Mouse (Mus musculus) adrenal gland, postnatal 36 days (tissue): ENCODE results near the gene Ranbp10. TPM values are rescaled to one million over a fixed set of nuclear protein-coding genes. Genes with fewer than 3 reads are reported as not detected.
"Not testable (repeated sequence)": the region's sequence is repeated elsewhere in the genome, so short reads cannot be mapped to it uniquely, and the experiment has no call there.

Source experiments
- DNase-seq, 2 experiments: peaks; one replicate each; pipeline ENCODE4 v3.0.0; 2021; ENCODE audit warnings: mixed read lengths in 1 of 2
- total RNA-seq, 2 experiments: library from RNA; stranded (reverse); gene quantifications; 2 replicates each; pipeline ENCODE4 v1.2.3; 2021

Ranbp10 gene
- total RNA-seq, 2 experiments from 2014 or later = 23.7 to 24.0 TPM

DNA sequence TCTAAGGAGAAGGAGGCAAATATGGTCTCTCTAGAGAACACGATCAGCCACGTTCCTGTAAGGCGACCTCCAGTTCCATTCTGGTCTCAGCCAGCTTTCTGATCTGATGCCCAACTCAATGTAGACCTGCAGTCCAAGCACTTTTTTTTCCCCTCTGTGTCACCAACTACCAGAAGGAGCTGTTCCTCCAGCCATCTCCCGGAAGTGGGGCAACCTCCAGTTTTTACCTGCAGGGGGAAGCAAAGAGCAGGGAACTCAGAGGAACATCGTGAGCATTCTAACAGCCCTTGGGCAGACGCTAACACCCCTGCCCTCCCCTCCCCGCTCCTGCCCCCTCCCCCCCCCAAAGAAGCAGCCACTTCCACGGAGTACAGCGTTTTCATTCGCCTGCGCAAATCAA is 8.2 kb upstream of the Ranbp10 start:
- DNase-seq = peak; percentile 81 to 83

DNA sequence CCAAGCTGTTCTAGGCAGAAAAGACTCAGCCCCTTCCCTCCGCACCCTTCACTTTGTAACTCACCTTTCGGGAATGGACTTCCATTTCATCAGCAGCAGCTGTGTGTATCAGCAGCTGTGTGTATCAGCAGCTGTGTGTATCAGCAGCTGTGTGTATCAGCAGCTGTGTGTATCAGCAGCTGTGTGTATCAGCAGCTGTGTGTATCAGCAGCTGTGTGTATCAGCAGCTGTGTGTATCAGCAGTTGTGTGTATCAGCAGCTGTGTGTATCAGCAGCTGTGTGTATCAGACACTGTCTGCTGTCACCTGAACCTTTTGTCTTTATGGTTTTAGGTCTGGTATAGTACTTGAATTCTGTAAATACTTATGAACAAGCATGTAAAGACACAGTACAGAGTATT is 6.6 kb upstream of the Ranbp10 start:
- not testable (repeated sequence) for DNase-seq

DNA sequence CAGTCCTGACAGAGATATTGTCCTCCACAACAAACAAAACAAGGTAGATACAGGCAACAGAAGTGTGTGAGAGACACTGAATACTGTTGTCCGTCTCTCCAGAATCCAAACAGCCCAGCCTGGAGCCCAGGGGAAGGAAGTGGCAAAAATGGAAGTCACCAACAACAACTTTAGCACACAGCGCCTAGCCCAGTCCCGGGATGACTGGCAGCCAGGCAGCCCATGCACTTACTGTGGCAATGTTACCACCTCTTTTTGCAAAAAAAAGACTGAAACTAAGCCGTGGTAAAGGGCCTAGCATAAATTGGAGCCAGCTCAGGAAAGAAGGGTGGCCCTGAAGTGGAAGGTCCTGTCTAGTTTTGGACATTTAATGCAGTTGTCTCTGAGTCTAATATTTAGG is 771 bp downstream of the Ranbp10 start:
- DNase-seq = peak; percentile 15 to 19

DNA sequence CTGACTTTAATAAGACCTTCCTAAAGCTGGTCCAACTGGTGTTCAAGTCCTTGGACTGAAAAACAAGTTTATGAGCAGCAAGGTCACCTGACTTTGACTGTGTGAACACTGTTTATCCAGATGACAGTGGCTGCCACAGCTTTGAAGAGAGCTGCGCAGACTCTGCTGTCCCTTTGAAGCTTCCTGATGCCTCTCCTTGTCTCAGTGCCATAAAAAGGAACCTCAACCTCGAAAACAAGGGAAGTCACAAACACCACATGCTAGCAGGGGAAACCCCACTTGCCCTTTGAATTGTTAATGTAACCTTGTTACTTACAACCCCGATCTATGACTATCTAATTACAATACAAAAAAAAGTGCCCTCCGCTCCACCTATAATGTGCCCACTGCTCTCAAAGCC is 1.6 kb downstream of the Ranbp10 start:
- DNase-seq = no peak

DNA sequence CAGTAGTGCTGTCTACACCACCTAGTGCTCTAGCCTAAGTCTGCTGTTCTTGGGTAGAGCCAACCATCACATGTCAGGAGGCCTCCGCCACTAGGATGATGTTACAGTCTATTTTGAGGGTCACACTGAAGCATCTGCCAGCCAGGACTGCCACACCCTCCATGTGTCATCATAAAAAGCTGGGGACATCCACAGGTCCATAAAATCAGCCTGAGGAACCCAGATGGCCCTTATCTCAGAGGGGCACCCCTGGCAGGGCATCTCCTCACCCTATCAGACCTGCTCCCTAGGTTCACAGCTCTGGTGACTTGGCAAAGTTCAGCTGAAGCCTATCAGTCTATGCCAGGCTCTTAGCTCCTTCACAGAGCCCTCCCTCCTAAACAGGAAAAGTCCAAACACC is 6.2 kb downstream of the Ranbp10 start:
- no peak for DNase-seq

DNA sequence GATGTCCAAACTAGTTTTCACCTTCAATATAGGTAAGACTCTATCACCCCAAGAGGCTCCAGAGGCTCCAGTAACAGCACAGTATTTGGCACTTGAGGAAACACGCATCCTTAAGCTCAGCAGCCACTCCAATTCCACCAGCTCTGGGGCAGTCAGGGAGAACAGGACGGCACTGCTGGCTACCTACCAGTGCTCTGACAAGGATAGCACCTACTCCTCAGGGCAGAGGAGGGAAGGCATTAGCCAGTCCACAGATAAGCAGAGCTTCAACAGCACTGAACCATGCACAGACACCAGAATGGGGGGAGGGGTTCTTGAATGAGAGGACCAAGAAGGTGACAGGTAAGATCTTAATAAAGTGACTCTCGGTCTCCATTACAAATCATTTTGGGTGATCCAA is 7.5 kb downstream of the Ranbp10 start:
- no peak for DNase-seq

DNA sequence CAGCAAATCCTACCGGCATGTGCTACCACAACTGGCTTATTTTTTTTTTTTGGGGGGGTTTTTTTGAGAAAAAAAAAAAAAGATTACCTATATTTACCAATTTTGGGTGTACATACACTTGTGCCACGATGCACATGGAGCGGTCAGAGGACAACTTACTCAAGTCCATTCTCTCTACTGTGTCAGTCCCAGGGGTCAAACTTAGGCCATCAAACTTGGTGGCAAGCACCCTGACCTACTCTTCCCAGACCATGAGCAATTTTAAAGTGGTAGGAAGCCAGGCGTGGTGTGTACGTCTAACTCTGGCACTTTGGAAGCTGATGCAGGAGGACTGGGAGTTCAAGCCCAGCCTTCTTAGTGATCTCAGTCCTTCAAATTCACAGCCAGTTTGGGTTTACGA is 13.9 kb downstream of the Ranbp10 start:
- DNase-seq = no peak

DNA sequence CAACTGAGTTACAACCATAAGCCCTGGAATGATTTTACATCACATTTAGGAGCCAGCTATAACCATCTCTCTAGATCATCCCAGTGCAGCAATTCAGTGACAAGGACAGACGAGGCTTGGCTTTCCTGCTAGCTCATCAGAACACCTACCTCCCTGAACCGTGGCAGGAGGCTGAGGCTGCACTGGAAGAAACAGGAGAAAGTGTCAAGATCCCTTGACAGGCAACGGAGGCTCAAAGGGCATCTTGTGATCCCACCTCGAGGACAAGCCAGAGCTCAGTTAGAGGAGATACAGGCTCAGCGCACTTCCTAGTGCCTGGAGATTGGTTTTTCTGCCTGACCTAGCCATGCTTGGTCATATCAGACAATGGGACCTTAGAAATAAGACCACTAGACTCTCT is 14.6 kb downstream of the Ranbp10 start:
- no peak for DNase-seq

DNA sequence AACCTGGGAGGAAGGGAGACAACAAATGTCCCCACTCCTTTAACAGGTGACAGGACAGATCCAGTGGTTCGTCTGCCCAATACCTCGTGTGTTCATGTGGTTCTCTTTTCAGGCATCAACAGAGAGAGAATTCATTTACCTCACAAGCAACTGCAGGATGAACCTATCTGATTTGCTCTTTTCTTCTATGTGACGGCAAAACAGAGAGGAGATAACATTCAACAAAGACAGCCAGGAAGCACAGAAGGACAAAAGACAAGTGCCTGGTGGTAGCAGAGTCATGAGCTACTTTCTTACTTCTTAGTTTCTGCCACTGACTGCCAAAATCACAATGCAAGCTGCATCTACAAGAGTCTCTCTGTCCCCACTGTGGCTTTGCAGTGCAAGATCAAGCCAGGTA is 15.6 kb downstream of the Ranbp10 start:
- DNase-seq = no peak

DNA sequence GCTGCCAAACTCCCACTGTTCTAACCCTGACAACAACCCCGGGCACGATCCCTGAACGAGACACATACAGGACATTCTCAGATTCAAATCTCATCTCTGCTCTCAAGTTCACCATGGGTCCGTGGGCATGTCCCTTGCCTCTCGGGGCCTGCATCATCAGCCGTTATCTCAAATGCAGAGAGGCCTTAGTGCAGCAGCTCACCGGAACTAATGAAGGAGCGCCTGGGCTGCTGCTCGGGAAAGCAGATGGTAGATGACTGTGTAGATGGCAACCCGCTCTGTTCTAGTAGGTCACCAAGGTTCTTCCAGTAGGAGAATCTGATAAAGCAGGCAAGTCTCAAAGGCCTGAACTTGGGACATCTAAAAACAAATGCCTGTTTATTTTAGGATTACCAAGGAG is 16.1 kb downstream of the Ranbp10 start:
- no peak for DNase-seq

DNA sequence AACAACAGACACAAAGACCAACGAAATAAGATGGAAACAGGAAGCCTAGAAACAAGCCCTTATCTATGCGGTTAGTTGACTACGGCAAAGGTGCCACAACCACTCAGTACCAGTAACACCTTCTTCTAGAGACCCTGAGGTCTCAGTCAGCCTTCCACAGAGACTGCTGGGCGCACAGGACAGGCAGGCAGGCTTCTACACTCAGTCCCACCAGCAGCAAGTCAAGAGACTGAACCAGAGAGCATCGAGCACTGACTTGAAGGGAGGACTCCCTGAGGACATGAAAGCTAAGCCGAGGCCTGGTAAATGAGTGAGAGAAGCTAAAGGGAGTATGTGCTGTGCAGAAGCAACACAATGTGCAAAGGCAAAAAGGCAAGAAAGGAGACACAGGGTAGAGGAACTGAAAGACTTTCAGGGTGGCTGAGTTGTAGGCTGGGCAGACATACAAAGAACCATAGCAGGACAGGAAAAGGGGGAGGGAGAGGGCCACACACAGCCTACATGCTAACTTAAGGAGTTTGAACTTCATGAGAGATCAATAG is 16.8 kb downstream of the Ranbp10 start:
- no peak for DNase-seq

DNA sequence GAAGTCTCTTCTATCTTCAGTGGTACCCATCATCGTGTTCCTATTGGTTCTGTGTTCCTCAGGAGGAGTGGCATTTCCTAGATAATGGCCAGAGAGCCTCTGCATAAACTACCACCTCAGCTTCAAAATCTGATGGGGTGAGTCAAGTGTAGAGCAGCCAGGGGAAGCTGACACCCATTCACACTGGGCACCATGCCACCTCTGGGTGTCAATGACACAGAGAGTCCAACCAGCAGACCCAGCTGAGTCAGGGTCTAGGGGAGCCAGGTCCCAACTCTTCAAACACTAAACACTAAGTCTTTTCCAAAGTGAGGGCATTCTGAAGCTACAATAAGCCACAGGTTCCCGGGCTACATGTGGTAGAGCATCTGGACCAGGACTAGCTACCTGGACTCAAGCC is 18.7 kb downstream of the Ranbp10 start:
- DNase-seq = peak; percentile 59 to 64

DNA sequence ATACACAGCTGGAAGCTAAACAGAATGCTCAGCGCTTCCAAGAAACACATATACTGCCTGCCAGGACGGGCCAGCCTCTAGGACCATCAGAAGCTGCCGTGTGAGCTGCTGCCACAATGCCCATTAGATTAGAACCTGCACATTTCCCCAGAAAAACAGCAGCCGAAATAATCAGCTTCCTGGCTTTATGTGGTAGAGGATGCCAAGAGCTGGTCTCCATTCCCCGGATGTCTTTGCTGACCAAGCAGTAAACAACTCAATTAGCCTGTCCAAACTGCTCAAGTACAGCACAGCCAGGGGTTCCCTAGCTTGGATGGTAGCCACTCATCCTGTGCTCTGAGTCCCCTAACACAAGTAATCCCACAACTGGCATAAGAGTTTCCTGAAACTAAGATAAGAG is 19.4 kb downstream of the Ranbp10 start:
- DNase-seq = no peak

DNA sequence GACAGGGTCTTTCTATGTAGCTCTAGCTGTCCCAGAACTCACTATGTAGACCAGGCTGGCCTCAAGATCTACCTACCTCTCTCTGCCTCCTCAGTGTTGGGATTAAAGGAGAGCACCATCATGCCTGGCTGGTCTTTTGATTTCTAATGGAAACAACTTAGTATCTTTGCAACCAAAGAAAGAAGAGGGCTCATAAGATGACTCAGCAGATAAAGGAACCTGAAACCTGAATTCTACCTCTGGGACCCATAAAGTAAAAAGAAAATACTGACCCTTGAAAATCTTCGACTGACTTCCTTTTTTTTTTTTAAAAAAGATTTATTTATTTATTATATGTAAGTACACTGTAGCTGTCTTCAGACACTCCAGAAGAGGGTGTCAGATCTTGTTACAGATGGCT is 21.2 kb downstream of the Ranbp10 start:
- no peak for DNase-seq

DNA sequence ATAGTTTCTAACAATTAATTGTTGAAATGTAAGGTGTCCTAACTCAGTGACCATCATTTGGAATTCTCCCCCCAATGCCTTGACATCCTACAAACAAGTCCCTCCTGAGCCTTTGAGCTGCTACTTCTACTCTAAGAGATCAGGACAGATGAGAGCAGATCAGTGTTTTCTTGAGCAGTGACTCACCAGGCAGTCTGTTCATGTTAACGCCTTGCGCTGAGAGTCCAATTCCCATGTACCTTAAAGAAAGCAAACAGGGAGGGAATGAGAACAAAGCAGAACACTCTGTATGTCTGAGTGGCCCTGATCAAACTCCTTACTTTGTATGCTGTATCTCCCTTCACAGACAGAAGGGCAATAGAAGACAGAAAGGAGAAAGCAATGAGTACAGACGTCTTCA is 21.8 kb downstream of the Ranbp10 start:
- no peak for DNase-seq

DNA sequence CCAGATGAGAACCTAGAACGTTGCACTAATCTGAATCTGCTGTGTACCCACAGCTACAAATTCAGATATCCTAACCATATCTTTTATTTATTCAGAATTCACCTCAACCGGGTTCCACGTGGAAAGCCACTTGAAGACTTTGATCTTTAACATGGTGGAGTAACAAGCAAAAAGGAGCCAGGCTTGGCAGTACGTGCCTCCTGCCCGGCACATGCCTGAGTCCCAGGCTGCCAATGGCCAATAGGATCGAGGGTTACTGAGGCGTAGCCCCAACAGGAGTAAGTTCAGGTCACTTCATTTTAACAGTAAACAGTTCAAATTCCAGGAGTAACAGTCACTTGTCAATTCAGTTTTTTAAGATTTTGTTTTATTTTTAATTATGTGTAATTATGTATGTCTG is 22.4 kb downstream of the Ranbp10 start:
- DNase-seq = no peak

DNA sequence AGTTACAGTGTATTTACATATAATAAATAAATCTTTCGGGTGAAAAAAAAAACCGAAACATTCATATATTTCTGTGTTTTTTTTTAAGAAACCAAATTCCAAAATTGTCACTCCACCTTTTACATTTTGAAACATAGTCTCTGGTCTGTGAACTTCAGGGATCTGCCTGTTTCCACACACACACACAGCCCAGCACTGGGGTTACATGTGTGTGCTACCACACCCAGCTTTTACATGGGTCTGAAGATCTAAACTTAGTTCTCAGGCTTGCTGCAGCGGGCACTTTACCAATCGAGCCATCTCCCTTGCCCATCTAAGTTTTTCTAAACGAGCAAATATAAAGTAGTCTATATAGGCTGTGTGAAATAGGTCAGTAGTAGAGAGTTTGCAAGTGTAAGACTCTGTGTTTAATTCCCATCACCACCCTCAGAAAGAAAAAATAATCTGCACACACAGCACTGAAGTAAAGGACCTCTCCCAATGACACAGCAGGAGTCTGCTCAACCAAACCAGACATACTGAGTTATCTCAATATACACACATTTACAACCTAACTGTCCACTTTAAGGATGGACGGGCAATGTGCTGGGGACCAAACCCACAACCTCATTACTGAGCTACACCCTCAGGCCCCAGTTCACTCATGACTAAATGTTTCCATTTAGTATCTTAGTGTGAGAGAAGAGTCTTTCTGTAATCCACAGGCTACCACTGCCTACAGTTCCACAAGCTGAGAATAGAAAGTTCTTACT is 25.8 kb downstream of the Ranbp10 start:
- no peak for DNase-seq

DNA sequence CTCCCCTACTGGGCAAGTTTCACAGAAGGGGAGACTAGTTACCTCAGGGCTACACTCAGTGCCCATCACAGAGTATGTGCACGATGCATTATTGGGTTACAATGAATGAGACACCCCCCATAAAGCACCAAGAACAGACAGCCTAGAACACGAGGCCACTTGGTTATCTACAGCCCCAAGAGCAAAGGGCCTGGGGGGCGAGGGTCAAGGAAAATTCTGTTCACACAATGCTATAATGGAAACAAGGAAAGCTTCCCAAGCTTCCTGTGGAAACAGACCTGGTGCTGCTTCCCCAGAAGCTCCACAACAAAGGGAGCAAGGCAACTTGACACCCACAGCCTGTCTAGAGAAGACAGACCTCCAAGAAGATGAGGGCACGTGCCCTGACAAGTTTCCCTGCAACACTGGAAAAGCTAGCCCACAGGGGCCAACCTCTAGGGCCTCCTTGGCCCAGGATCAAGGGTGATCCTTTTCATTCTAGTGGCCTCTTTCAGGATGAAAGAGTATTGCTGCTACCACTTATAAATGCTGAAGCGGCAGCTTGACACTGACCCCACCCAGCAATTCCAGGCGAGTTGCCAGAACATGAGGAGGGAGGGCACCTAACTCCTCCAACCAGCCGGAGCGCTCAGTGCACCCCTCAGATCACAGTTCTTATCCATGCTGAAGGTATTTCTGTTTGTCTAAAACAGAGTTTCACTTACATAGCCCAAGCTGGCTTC is 27.9 kb downstream of the Ranbp10 start:
- peak; percentile 83 to 89 for DNase-seq

DNA sequence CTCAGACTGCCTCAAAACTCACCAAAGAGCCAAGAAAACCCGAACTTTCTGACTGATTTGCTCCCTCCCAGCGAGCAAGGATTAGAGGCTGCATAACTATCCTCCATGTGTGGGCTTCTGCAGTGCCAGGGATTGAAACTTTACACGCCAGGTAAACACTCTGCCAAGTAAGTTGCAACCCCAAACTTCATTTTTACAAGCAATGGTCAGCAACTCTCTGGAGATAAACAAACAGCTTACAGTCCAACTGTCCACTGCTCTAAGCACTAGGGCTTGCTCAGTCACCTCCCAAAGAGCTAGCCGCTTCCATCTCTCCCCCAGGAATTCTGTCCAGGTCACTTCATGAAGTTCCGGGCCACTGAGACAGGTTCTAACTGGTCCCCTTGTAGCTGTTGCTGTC is 28.7 kb downstream of the Ranbp10 start:
- DNase-seq = no peak

DNA sequence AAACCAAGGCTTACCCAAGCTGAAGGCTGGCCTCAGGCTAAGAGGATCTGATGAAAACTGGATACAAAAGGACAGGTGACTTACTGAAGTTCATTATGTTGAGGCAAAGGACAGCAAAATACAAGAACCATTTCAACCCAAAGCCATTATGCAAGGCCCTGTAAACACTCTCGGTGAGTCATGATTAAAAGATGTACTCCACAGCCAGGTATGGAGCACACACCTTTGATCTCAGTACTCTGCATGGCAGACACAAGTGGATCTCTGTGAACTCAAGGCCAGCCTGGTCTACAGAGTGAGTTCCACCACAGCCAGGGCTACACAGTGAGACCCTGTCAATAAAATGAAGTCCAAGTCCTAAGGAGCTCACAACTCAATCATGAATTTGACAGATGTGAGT is 31.4 kb downstream of the Ranbp10 start:
- no peak for DNase-seq

DNA sequence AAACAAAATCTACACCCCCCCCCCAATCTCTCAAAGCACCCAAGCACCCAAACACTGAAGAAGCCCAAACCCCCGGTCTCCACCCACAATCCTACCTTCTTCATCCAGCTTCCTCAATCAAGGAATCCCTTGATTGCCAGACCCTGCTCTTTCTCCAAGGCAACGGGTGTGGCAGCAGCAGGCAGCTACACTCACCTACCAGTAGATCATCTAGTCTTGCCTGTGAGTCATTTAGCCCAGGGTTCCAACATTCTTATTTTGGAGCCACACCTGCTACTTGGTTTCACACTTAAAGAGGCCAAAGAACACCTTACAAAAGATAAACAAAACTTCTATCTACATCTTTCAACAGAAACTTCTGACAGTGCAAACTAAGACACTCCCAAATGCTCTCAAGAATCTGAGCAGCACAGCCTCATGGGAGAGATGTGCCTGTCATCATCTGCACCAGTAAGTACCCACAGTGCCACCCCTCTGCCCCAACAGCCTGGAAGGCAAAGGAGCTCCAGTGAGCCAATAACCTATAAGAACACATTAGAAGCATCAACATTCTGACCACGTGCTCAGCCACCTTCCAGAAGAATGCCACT is 33.0 kb downstream of the Ranbp10 start:
- no peak for DNase-seq

DNA sequence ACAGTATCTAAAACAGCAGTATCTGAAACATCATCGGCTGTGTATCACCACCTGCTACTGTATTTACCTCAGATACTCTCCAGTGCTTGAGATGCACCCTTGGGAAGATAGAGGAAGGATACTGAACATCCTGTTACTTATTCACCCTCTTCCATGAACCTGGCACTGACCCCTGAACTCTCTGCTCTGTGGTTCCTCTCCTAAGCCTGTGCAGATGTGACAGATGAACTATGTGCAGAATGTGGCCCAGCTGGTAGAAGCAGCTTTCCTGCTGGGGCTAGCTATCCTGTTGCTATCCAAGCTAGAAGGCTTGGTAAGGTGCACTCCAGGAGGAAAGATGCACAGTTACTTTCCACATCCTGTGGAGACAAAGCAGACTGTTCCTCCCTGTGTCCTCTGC is 33.8 kb downstream of the Ranbp10 start:
- DNase-seq = no peak

DNA sequence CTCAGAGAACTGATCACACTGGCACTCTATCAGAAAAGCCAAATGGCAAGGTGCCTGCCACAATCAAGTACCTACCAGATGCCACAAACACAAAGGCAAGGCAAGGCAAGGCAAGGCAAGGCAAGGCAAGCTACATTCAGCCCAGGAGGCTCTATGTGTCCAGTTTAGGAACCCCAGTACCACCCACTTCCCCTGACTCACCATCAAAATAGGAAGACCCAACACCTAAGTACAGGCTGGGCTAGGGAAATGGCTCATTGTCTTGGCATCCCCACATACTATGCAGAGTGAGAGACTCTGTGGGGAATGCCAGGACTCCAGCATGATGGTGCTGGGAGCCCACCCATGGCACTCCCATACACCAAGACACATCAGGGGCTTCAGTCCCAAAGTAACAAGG is 37.5 kb downstream of the Ranbp10 start:
- no peak for DNase-seq
